Mouse (Mus musculus) midbrain, postnatal 0 days (tissue): Measurements from ENCODE around the gene Dcaf5. TPM values are rescaled to one million over a fixed set of nuclear protein-coding genes. Genes with fewer than 3 reads are reported as not detected.

Experiments used
- ATAC-seq: fragments of 200-750 bp; cut with Nextera tagmentation; 2 replicates; pipeline ENCODE4 v1.8.0; 2017; ENCODE audit warnings: moderate number of reproducible peaks, mild to moderate bottlenecking, moderate TSS enrichment, moderate library complexity; ENCODE audit not compliant: low FRiP score
- DNase-seq: peaks from one replicate; pipeline ENCODE4 v3.0.0-alpha.2; 2015; ENCODE audit warnings: low spot score
- H3K27ac ChIP-seq: fragments of 300-500 bp; sonication (generic); 2 replicates; pipeline ENCODE4 v1.5.1; 2014; ENCODE audit warnings: low read depth, mild to moderate bottlenecking, low read length, mixed read lengths
- H3K27me3 ChIP-seq: fragments of 300-500 bp; sonication (generic); 2 replicates; pipeline ENCODE4 v1.6.1; 2014; ENCODE audit warnings: low read length, control low read depth, mixed read lengths; ENCODE audit not compliant: insufficient read depth
- H3K36me3 ChIP-seq: fragments of 300-500 bp; sonication (generic); 2 replicates; pipeline ENCODE4 v1.6.1; 2014; ENCODE audit warnings: low read length, control low read depth, mixed read lengths; ENCODE audit not compliant: insufficient read depth
- H3K4me1 ChIP-seq: fragments of 300-500 bp; sonication (generic); 2 replicates; pipeline ENCODE4 v1.6.1; 2014; ENCODE audit warnings: mild to moderate bottlenecking, control low read depth, antibody characterized with exemption, low read length, mixed read lengths; ENCODE audit not compliant: insufficient read depth
- H3K4me2 ChIP-seq: fragments of 300-500 bp; sonication (generic); 2 replicates; pipeline ENCODE4 v1.6.1; 2014; ENCODE audit warnings: low read depth, mild to moderate bottlenecking, low read length, mixed read lengths; ENCODE audit not compliant: poor library complexity, severe bottlenecking
- H3K4me3 ChIP-seq: fragments of 300-500 bp; sonication (generic); 2 replicates; pipeline ENCODE4 v1.5.1; 2014; ENCODE audit warnings: low read depth, mild to moderate bottlenecking, low read length, moderate library complexity
- H3K9ac ChIP-seq: fragments of 300-500 bp; sonication (generic); replicated peaks from 2 replicates; pipeline ENCODE4 v1.6.1; 2014; ENCODE audit warnings: mild to moderate bottlenecking, low read length, moderate library complexity, mixed read lengths; ENCODE audit not compliant: poor library complexity, severe bottlenecking
- H3K9me3 ChIP-seq: fragments of 300-500 bp; sonication (generic); 2 replicates; pipeline ENCODE4 v1.6.1; 2016; ENCODE audit warnings: low read length, control low read depth
- CTCF ChIP-seq: IDR thresholded peaks from 2 replicates; pipeline ENCODE4 v1.5.1; 2016; ENCODE audit warnings: antibody characterized with exemption, mild to moderate bottlenecking
- WGBS: fragments of 180-500 bp; shearing (Covaris S2); extraction: QIAGEN DNeasy Blood & Tissue Kit; methylation state at CpG from one replicate; pipeline ENCODE4 v1.1.7; 2014; 5-methylcytosine and 5-hydroxymethylcytosine counted together
- polyA plus RNA-seq: library from polyadenylated mRNA; unstranded; fragments of >200 nt; fragmentation: Nextera tagmentation; extraction: Ambion mirVana; gene quantifications from 2 replicates; pipeline ENCODE4 v1.2.1, GENCODE M21; 2015
- total RNA-seq: library from RNA; depleted of rRNA; stranded (reverse); fragments of >200 nt; gene quantifications from 2 replicates; pipeline ENCODE4 v1.2.3, GENCODE M21; 2014

Gene Dcaf5
- total and polyA plus RNA-seq, 2 experiments from 2014 or later: 17.6 to 97.6 TPM

DNA sequence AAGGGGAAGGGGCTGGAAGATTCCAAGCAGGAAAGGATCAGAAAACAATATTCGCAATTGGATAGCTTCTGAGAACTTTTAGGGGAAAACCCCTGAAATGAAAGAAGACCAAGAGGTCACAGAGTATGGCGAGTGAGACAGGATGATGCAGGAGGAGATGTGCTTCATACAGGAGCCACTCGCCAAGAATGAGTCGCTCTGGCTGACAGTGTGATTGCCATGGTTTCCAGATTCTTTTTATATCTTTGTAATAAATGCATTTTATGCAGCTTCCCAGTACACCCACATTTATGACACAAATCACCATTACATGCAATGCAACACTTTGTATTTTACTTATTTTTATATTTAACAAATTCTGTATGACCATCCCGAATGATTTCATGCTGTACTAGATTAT lies 49.1 kb downstream of the Dcaf5 start:
- ATAC-seq (no peak), DNase-seq (no peak)
- Histone ChIP-seq H3K4me1 (no peaks in the 10 kb centered on the region), H3K9ac (no peak overlapping the region), H3K27me3 (no peaks in the 10 kb centered on the region), H3K4me3 (no peak overlapping the region), H3K9me3 (no peaks in the 10 kb centered on the region), H3K27ac (no peak overlapping the region), H3K4me2 (no peak overlapping the region), H3K36me3 (peaks cover 11% of the 10 kb centered on the region)
- no peak for TF ChIP-seq CTCF
- 93% methylated on average over 5 of the region's 5 CpGs for WGBS

DNA sequence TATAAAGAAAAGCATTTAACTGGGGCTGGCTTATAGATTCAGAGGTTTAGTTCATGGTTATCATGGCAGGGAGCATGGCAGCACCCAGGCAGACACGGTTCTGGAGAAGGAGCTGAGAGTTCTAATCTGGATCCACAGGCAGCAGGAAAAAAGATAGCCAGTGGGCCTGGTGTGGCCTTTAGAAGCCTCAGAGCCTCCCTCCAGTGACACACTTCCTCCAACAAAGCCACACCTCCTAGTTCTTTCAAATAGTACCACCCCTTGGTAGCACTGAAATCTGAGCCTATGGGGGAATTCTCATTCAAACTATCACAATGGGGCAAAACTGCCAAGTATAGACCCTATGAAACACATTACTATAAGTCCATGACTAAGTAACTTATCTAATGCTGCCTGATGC lies 51.0 kb downstream of the Dcaf5 start:
- DNase-seq (no peak), ATAC-seq (no peak)
- Histone ChIP-seq H3K4me3 (no peak overlapping the region), H3K4me2 (no peak overlapping the region), H3K9me3 (no peaks in the 10 kb centered on the region), H3K4me1 (no peaks in the 10 kb centered on the region), H3K27me3 (no peaks in the 10 kb centered on the region), H3K36me3 (peaks cover 4% of the 10 kb centered on the region; the same call in 1 of the 2 replicates), H3K27ac (no peak overlapping the region), H3K9ac (no peak overlapping the region)
- 83% methylated on average over 1 of the region's 1 CpGs for WGBS
- TF ChIP-seq CTCF: no peak

DNA sequence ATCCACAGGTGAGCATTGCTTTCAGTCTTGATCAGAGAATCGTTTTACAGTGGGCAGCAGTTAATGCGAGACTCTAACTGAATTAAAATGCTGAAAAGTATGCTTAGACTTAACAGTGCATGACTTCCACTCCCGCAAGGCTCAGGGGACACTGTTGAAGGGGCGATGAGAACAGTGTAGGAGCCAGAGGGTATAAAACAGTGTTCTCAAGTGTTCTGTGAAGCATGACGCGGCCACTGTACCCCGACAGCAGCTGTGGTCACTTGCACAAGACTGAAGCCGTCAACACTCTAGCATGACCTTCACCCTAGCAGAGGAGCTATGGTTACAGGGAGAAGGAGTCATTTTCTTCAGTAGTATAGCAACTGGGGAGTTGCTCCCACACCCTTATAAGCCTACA lies 52.9 kb downstream of the Dcaf5 start:
- no peak overlapping the region for H3K4me3 ChIP-seq
- peaks cover 3% of the 10 kb centered on the region; the same call in 1 of the 2 replicates for H3K36me3 ChIP-seq
- 89% methylated on average over 8 of the region's 8 CpGs for WGBS
- no peak overlapping the region for H3K27ac ChIP-seq
- H3K27me3 ChIP-seq: no peaks in the 10 kb centered on the region
- no peak overlapping the region for H3K4me2 ChIP-seq
- no peak for TF ChIP-seq CTCF
- DNase-seq (no peak), ATAC-seq (no peak)
- no peaks in the 10 kb centered on the region for H3K4me1 ChIP-seq
- no peak overlapping the region for H3K9ac ChIP-seq
- H3K9me3 ChIP-seq: no peaks in the 10 kb centered on the region

DNA sequence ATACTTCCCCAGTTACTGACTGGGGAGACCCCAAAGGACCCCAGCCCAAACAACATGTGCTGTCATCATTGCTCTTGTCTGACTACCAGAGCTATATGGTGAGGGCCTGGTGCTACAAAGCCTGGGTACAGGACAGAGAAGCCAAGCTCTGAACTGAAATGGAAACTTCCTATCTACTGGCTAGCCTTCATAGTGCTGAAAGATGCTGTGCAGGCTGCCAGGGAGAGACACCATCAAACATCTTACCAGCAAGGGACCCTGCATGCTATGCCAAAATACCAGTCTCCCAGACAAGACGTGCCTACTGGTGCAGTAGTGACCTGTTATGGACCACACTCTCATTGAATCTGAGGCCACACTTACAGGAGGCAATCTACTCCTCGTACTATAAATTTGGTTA lies 53.6 kb downstream of the Dcaf5 start:
- Histone ChIP-seq H3K9ac (no peak overlapping the region), H3K4me1 (no peaks in the 10 kb centered on the region), H3K36me3 (peaks cover 3% of the 10 kb centered on the region; the same call in 1 of the 2 replicates), H3K27me3 (no peaks in the 10 kb centered on the region), H3K4me2 (no peak overlapping the region), H3K27ac (no peak overlapping the region), H3K4me3 (no peak overlapping the region), H3K9me3 (no peaks in the 10 kb centered on the region)
- no peak for TF ChIP-seq CTCF
- no peak for DNase-seq
- 90% methylated on average over 2 of the region's 2 CpGs for WGBS
- ATAC-seq: no peak

DNA sequence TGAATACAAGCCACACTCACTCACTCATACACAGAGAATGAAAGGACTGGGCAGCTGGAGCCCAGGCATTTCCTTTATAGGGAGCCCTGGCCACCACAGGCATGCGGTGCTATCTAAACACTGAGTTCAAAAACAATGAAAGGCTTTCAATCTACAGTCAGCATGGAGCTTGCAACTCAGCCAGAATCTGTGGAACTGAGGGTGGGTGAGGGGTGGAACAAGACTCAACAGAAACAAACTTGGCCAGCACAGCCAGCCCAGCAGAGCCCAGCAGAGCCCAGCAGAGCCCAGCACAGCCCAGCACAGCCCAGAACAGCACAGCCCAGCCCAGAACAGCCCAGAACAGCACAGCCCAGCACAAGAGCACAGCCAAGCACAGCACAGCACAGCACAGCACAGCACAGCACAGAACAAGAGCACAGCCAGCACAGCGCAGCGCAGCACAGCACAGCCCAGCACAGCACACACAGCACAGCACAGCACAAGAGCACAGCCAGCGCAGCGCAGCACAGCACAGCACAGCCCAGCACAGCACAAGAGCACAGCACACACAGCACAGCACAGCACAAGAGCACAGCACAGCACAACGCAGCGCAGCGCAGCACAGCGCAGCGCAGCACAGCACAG lies 56.5 kb downstream of the Dcaf5 start:
- no peak for TF ChIP-seq CTCF
- no peaks in the 10 kb centered on the region for H3K4me1 ChIP-seq
- DNase-seq: peak; percentile 71
- no peaks in the 10 kb centered on the region for H3K9me3 ChIP-seq
- no peak overlapping the region for H3K27ac ChIP-seq
- H3K27me3 ChIP-seq: no peaks in the 10 kb centered on the region
- H3K36me3 ChIP-seq: peaks cover 15% of the 10 kb centered on the region
- no peak overlapping the region for H3K4me3 ChIP-seq
- WGBS: 90% methylated on average over 10 of the region's 10 CpGs
- H3K4me2 ChIP-seq: no peak overlapping the region
- H3K9ac ChIP-seq: no peak overlapping the region
- peak; percentile 71 for ATAC-seq

DNA sequence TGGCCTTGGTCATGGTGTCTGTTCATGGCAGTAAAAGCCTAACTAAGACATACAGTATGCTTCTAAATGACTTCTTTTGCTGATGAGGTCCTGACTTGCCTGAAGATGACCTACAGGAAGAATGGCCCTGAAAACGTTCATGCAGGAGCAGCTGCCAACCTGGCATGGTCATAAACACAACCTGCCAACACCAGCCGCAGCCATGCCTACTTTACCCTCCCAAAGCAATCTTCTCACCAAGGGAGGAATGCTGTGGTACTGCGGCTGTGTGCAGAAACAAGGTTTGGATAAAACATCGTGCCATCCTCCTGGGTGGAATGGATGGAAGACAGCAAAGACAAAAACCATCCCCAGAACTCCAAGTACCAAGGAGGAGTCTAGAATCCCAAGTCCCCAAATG lies 57.0 kb downstream of the Dcaf5 start:
- ATAC-seq: no peak

More for the DNA sequence above, 57.0 kb downstream of the Dcaf5 start:
- Histone ChIP-seq H3K27ac (no peak overlapping the region), H3K4me2 (no peak overlapping the region), H3K4me1 (no peaks in the 10 kb centered on the region), H3K36me3 (peaks cover 19% of the 10 kb centered on the region), H3K9ac (no peak overlapping the region), H3K4me3 (no peak overlapping the region), H3K9me3 (no peaks in the 10 kb centered on the region), H3K27me3 (no peaks in the 10 kb centered on the region)
- DNase-seq: peak; percentile 8
- TF ChIP-seq CTCF: no peak
- WGBS: 63% methylated on average over 4 of the region's 4 CpGs
